Mouse (Mus musculus) CH12.LX (cell line): ENCODE measurements around the gene Slc6a19.

Experiments
- CTCF ChIP-seq, 2 experiments: IDR thresholded peaks in 1 of 2; conservative IDR thresholded peaks in 1 of 2; 2 replicates each; pipeline ENCODE4 v1.5.1; 2011 to 2012; ENCODE audit warnings: low read depth in 2 of 2, low read length in 2 of 2, improper control_type of control experiment in 1 of 2, inconsistent platforms in 1 of 2, mild to moderate bottlenecking in 1 of 2, moderate library complexity in 1 of 2
- UBTF ChIP-seq: IDR thresholded peaks from 2 replicates; pipeline ENCODE4 v1.6.1; 2012; ENCODE audit warnings: low read depth, mild to moderate bottlenecking, inconsistent platforms, low read length, improper control_type of control experiment, moderate library complexity
- USF2 ChIP-seq: conservative IDR thresholded peaks from 2 replicates; pipeline ENCODE4 v1.6.1; 2011; ENCODE audit warnings: low read depth, low read length, improper control_type of control experiment
- ZKSCAN1 ChIP-seq: IDR thresholded peaks from 2 replicates; pipeline ENCODE4 v1.6.1; 2012; ENCODE audit warnings: low read depth, inconsistent platforms, low read length, improper control_type of control experiment, borderline replicate concordance

- no peak for TF ChIP-seq UBTF
- no peak for TF ChIP-seq CTCF (conservative IDR thresholded peaks at IDR 0.05 in 1 of 2, IDR thresholded peaks at IDR 0.05 in 1 of 2; ENCODE audit: low read depth in 2 of 2, low read length in 2 of 2)
- TF ChIP-seq USF2, result no peak
- no peak for TF ChIP-seq ZKSCAN1
Measured at GRCm38 (mm10) chr13:73658953-73659352, 45.7 kb downstream of the Slc6a19 start.
